26 mouse cellular contexts compared by ENCODE assay signal in the genomic region with DNA sequence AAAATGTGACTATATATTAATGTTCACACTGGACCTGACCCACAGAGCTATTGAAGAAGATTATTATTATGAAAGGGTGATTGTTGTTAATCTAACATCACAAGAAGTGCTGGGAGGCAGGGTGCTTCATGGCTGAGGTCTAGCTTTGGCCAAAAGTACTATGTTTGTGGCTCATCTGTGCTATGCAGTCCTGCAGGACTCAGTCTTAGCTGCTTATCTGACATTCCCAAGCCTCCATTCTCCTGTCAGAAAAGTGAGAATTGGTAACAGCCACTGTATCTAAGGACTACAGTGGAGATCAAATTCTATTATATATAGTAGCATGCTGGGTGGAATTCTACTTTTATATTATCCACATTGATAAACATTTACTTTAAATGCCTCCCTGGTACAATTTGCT. TPM values are rescaled to one million over a fixed set of nuclear protein-coding genes. Genes with fewer than 3 reads are reported as not detected.
DNase-seq lines count a peak whose midpoint lies in the region; ATAC-seq and TF ChIP-seq lines count a peak whose summit lies in the region.
"Had no signal": no experiment of that assay in that cellular context is flagged by ENCODE, and none has a peak within 500 bp of the region (broad histone marks: within the 10 kb centered on the region; RNA-seq: fewer than 3 reads in every experiment).

No protein-coding gene starts in this region.

- no peak for TF ChIP-seq RAD21 in MEL (IDR thresholded peaks at IDR 0.05; ENCODE audit: low read depth, low read length)

- H3K9ac ChIP-seq in intestine, embryonic 14.5 days (ENCODE audit: low read length), result no peak overlapping the region
- no peak overlapping the region for H3K9ac ChIP-seq in intestine, postnatal 0 days (ENCODE audit: low read depth, low read length)
- no peak overlapping the region for H3K9ac ChIP-seq in MEL (ENCODE audit: control insufficient read depth, low read depth, low read length, poor library complexity, severe bottlenecking)
- H3K9ac ChIP-seq in liver, embryonic 14.5 days (replicated peaks), result no peak overlapping the region
- no peak overlapping the region for H3K9ac ChIP-seq in liver, postnatal 0 days (replicated peaks)
- H3K9ac ChIP-seq in midbrain, embryonic 11.5 days (ENCODE audit: low read length), result no peak overlapping the region
- H3K9ac ChIP-seq: embryonic facial prominence, embryonic 12.5 days; embryonic facial prominence, embryonic 15.5 days; forebrain, postnatal 0 days; heart, embryonic 13.5 days; hindbrain, embryonic 14.5 days had no signal

- no peaks in the 10 kb centered on the region; the same call in 1 of the 2 replicates for H3K4me1 ChIP-seq in intestine, embryonic 14.5 days (replicated peaks; ENCODE audit: control insufficient read depth, insufficient read depth, low read length)
- H3K4me1 ChIP-seq in intestine, postnatal 0 days (replicated peaks; ENCODE audit: control insufficient read depth, insufficient read depth, low read length), result no peaks in the 10 kb centered on the region
- H3K4me1 ChIP-seq in MEL (ENCODE audit: control insufficient read depth in 1 of 2, insufficient read depth in 2 of 2, low read length in 2 of 2), result peaks cover 16 to 42% of the 10 kb centered on the region in 2 experiments
- H3K4me1 ChIP-seq in liver, embryonic 14.5 days (replicated peaks; ENCODE audit: control insufficient read depth in 2 of 2, insufficient read depth in 2 of 2, low read length in 1 of 2), result peaks cover 19 to 43% of the 10 kb centered on the region in 2 experiments
- H3K4me1 ChIP-seq in liver, postnatal 0 days (ENCODE audit: insufficient read depth), result peaks cover 2% of the 10 kb centered on the region; the same call in 1 of the 2 replicates
- no peaks in the 10 kb centered on the region for H3K4me1 ChIP-seq in midbrain, embryonic 11.5 days (ENCODE audit: control insufficient read depth, insufficient read depth, low read length)

- no peak for TF ChIP-seq POLR2A in MEL (IDR thresholded peaks at IDR 0.05; ENCODE audit: control insufficient read depth in 1 of 2, insufficient read depth in 1 of 2, low read depth in 1 of 2, low read length in 2 of 2, poor library complexity in 1 of 2)

- H3K36me3 ChIP-seq in intestine, embryonic 14.5 days (ENCODE audit: control insufficient read depth, insufficient read depth, low read length), result no peaks in the 10 kb centered on the region
- H3K36me3 ChIP-seq in intestine, postnatal 0 days (ENCODE audit: control insufficient read depth, insufficient read depth), result no peaks in the 10 kb centered on the region
- H3K36me3 ChIP-seq in MEL (ENCODE audit: control insufficient read depth in 1 of 2, insufficient read depth in 2 of 2, low read length in 2 of 2), result peaks cover 0 to 34% of the 10 kb centered on the region in 2 experiments; a peak in 2 of 4 replicates
- no peaks in the 10 kb centered on the region for H3K36me3 ChIP-seq in liver, embryonic 14.5 days (replicated peaks; ENCODE audit: control insufficient read depth, insufficient read depth, low read depth)
- H3K36me3 ChIP-seq in liver, postnatal 0 days (replicated peaks; ENCODE audit: insufficient read depth, low read length), result no peaks in the 10 kb centered on the region
- H3K36me3 ChIP-seq in midbrain, embryonic 11.5 days (ENCODE audit: control insufficient read depth, insufficient read depth, low read length), result no peaks in the 10 kb centered on the region
- H3K36me3 ChIP-seq: embryonic facial prominence, embryonic 12.5 days; embryonic facial prominence, embryonic 15.5 days; heart, embryonic 10.5 days; heart, embryonic 13.5 days had no signal

- no peaks in the 10 kb centered on the region for H3K27me3 ChIP-seq in intestine, embryonic 14.5 days (replicated peaks; ENCODE audit: control insufficient read depth, insufficient read depth, low read length)
- H3K27me3 ChIP-seq in intestine, postnatal 0 days (replicated peaks; ENCODE audit: control insufficient read depth, insufficient read depth, low read length), result no peaks in the 10 kb centered on the region
- no peaks in the 10 kb centered on the region for H3K27me3 ChIP-seq in MEL (ENCODE audit: control insufficient read depth in 1 of 2, insufficient read depth in 2 of 2, low read length in 2 of 2)
- H3K27me3 ChIP-seq in liver, embryonic 14.5 days (ENCODE audit: control insufficient read depth, insufficient read depth, low read length), result no peaks in the 10 kb centered on the region
- H3K27me3 ChIP-seq in liver, postnatal 0 days (ENCODE audit: insufficient read depth, low read length), result no peaks in the 10 kb centered on the region
- H3K27me3 ChIP-seq in midbrain, embryonic 11.5 days (ENCODE audit: control insufficient read depth, insufficient read depth, low read length), result no peaks in the 10 kb centered on the region; the same call in 1 of the 2 replicates
- H3K27me3 ChIP-seq: embryonic facial prominence, embryonic 12.5 days; embryonic facial prominence, embryonic 15.5 days had no signal

- DNase-seq in intestine, embryonic 14.5 days (ENCODE audit: low spot score), result peak; percentile 7
- peak; percentile 34 for DNase-seq in MEL (ENCODE audit: low read depth, low spot score)
- DNase-seq in liver, embryonic 14.5 days (ENCODE audit: low read depth in 3 of 3, low spot score in 3 of 3), result no peak
- DNase-seq in liver, postnatal 0 days, result no peak
- no peak for DNase-seq in midbrain, embryonic 11.5 days (ENCODE audit: low spot score, missing footprints)
- no peak for DNase-seq in yolk sac, embryonic 10.5 days (ENCODE audit: low spot score)
- no peak for DNase-seq in urinary bladder, adult 18-20 months (ENCODE audit: low spot score in 2 of 2)
- DNase-seq: adrenal gland, postnatal 10 days; adrenal gland, postnatal 36 days; cerebellum, adult 18-20 months; cerebellum, adult 9-11 months; cerebellum, postnatal 25 days; forebrain, postnatal 0 days; gastrocnemius, adult 2 months; gastrocnemius, postnatal 36 days; heart, adult 2 months; heart, postnatal 14 days; heart, postnatal 4 days had no signal

- H3K79me2 ChIP-seq in MEL (ENCODE audit: control insufficient read depth, insufficient read depth, low read length, poor library complexity), result no peaks in the 10 kb centered on the region

- no peak overlapping the region for H3K27ac ChIP-seq in intestine, embryonic 14.5 days (ENCODE audit: low read depth)
- no peak overlapping the region for H3K27ac ChIP-seq in intestine, postnatal 0 days (ENCODE audit: low read depth, low read length)
- H3K27ac ChIP-seq in MEL (ENCODE audit: control insufficient read depth, low read depth, low read length), result peak overlapping the region; percentile 24; the same call in 1 of the 2 replicates
- no peak overlapping the region for H3K27ac ChIP-seq in liver, embryonic 14.5 days
- no peak overlapping the region for H3K27ac ChIP-seq in liver, postnatal 0 days (ENCODE audit: low read depth)
- H3K27ac ChIP-seq in midbrain, embryonic 11.5 days (ENCODE audit: low read depth, low read length), result no peak overlapping the region
- H3K27ac ChIP-seq: embryonic facial prominence, embryonic 12.5 days; embryonic facial prominence, embryonic 15.5 days; gastrocnemius, adult 2 months; heart, adult 2 months; heart, embryonic 10.5 days; heart, embryonic 13.5 days; hindbrain, embryonic 14.5 days had no signal

- TF ChIP-seq CTCF in intestine, postnatal 0 days (IDR thresholded peaks at IDR 0.05; ENCODE audit: low read depth), result no peak
- TF ChIP-seq CTCF in MEL (IDR thresholded peaks at IDR 0.05 in 2 of 3, conservative IDR thresholded peaks at IDR 0.05 in 1 of 3; ENCODE audit: control insufficient read depth in 1 of 3, insufficient read depth in 1 of 3, low read depth in 2 of 3, low read length in 3 of 3, poor library complexity in 1 of 3, severe bottlenecking in 1 of 3), result no peak
- no peak for TF ChIP-seq CTCF in liver, embryonic 14.5 days (IDR thresholded peaks at IDR 0.05; ENCODE audit: low read depth)
- TF ChIP-seq CTCF in liver, postnatal 0 days (IDR thresholded peaks at IDR 0.05; ENCODE audit: low read depth), result no peak

- no peak for TF ChIP-seq EP300 in MEL (IDR thresholded peaks at IDR 0.05; ENCODE audit: low read depth in 1 of 2, low read length in 2 of 2)
- peak; percentile 8; the same call in 1 of the 2 replicates for TF ChIP-seq EP300 in liver, embryonic 14.5 days (IDR thresholded peaks at IDR 0.05; ENCODE audit: low read depth)
- TF ChIP-seq EP300 in liver, postnatal 0 days (IDR thresholded peaks at IDR 0.05; ENCODE audit: low read depth), result no peak

- no peak for ATAC-seq in intestine, embryonic 14.5 days (replicated peaks; ENCODE audit: low FRiP score, low TSS enrichment, low read depth)
- ATAC-seq in intestine, postnatal 0 days, result no peak
- peak; percentile 73; the same call in 1 of the 2 replicates for ATAC-seq in liver, embryonic 14.5 days (ENCODE audit: insufficient read depth)
- ATAC-seq in liver, postnatal 0 days, result peak; percentile 31; the same call in 1 of the 2 replicates
- no peak for ATAC-seq in midbrain, embryonic 11.5 days (ENCODE audit: low FRiP score)
- ATAC-seq: forebrain, embryonic 14.5 days; forebrain, postnatal 0 days; Patski had no signal

- H3K4me2 ChIP-seq in intestine, embryonic 14.5 days (ENCODE audit: low read length), result no peak overlapping the region
- H3K4me2 ChIP-seq in intestine, postnatal 0 days (replicated peaks; ENCODE audit: low read depth), result no peak overlapping the region
- peak overlapping the region; percentile 36 for H3K4me2 ChIP-seq in liver, embryonic 14.5 days (ENCODE audit: low read depth)
- no peak overlapping the region for H3K4me2 ChIP-seq in liver, postnatal 0 days (ENCODE audit: low read depth, low read length)
- no peak overlapping the region for H3K4me2 ChIP-seq in midbrain, embryonic 11.5 days
- H3K4me2 ChIP-seq: embryonic facial prominence, embryonic 12.5 days; embryonic facial prominence, embryonic 15.5 days; heart, embryonic 13.5 days; hindbrain, embryonic 14.5 days had no signal

- H3K4me3 ChIP-seq in intestine, embryonic 14.5 days (ENCODE audit: low read depth, low read length), result no peak overlapping the region
- no peak overlapping the region for H3K4me3 ChIP-seq in intestine, postnatal 0 days (ENCODE audit: low read depth, low read length)
- H3K4me3 ChIP-seq in MEL (ENCODE audit: control insufficient read depth in 1 of 2, insufficient read depth in 1 of 2, low read depth in 2 of 2, low read length in 2 of 2), result peak overlapping the region in 1 of 2 experiments; percentile 9; a peak in 2 of 4 replicates
- H3K4me3 ChIP-seq in liver, embryonic 14.5 days (ENCODE audit: insufficient read depth in 1 of 2, low read depth in 2 of 2, low read length in 2 of 2), result no peak overlapping the region
- H3K4me3 ChIP-seq in liver, postnatal 0 days (ENCODE audit: low read depth, low read length), result no peak overlapping the region
- no peak overlapping the region for H3K4me3 ChIP-seq in midbrain, embryonic 11.5 days (ENCODE audit: low read depth, low read length)
- H3K4me3 ChIP-seq: embryonic facial prominence, embryonic 12.5 days; embryonic facial prominence, embryonic 15.5 days; gastrocnemius, adult 2 months; heart, adult 2 months; heart, embryonic 10.5 days; heart, embryonic 13.5 days had no signal

- H3K9me3 ChIP-seq in intestine, embryonic 14.5 days (ENCODE audit: control insufficient read depth, low read length), result no peaks in the 10 kb centered on the region
- no peaks in the 10 kb centered on the region for H3K9me3 ChIP-seq in intestine, postnatal 0 days (ENCODE audit: control insufficient read depth)
- no peaks in the 10 kb centered on the region for H3K9me3 ChIP-seq in MEL (replicated peaks; ENCODE audit: insufficient read depth, low read length)
- H3K9me3 ChIP-seq in liver, embryonic 14.5 days (ENCODE audit: control insufficient read depth, low read length), result no peaks in the 10 kb centered on the region
- H3K9me3 ChIP-seq in liver, postnatal 0 days (ENCODE audit: low read length), result no peaks in the 10 kb centered on the region
- no peaks in the 10 kb centered on the region for H3K9me3 ChIP-seq in midbrain, embryonic 11.5 days (ENCODE audit: control insufficient read depth, low read length)
- H3K9me3 ChIP-seq: embryonic facial prominence, embryonic 12.5 days; embryonic facial prominence, embryonic 15.5 days; heart, embryonic 10.5 days; heart, embryonic 13.5 days had no signal

RNA-seq across cellular contexts. Expression of gene Fli1, which starts 16.8 kb away (rescaled TPM):
- 14.8 and 15.0 TPM in 2 replicates for polyA plus RNA-seq in intestine, embryonic 14.5 days (2014; fragmentation: Nextera tagmentation; extraction: Ambion mirVana)
- 6.0 and 6.1 TPM in 2 replicates for polyA plus RNA-seq in intestine, postnatal 0 days (2015; fragmentation: Nextera tagmentation; extraction: Ambion mirVana)
- 22.1 and 24.3 TPM in 2 replicates for total RNA-seq in MEL (2012; rRNA removed)
- 100 to 1,000 TPM in 1 of 2 experiments, 10 to 100 TPM in 1; 13.8 to 171 TPM for polyA plus RNA-seq in MEL (2012; ENCODE audit: insufficient read depth in 1 of 2, insufficient read length in 2 of 2, low read depth in 1 of 2, low replicate concordance in 2 of 2, missing spikeins in 1 of 2)
- polyA plus RNA-seq in liver, embryonic 14.5 days (2012; rRNA removed), result 2.0 and 2.5 TPM in 2 replicates
- polyA plus RNA-seq in liver, embryonic 14.5 days (2014; fragmentation: Nextera tagmentation; extraction: Ambion mirVana), result 6.2 and 6.9 TPM in 2 replicates
- 9.4 and 11.5 TPM in 2 replicates for polyA plus RNA-seq in liver, postnatal 0 days (2015; fragmentation: Nextera tagmentation; extraction: Ambion mirVana)
- polyA plus RNA-seq in midbrain, embryonic 11.5 days (2014; fragmentation: Nextera tagmentation; extraction: Ambion mirVana), result 12.6 and 12.8 TPM in 2 replicates

Comparison
In these comparisons a context has a peak if more than half of its experiments do, and no peak if none do; other contexts are left out.
1. ATAC-seq: peak in liver, embryonic 14.5 days (single experiment) and liver, postnatal 0 days (single experiment); none in intestine, embryonic 14.5 days (single experiment), intestine, postnatal 0 days (single experiment) and midbrain, embryonic 11.5 days (single experiment).
2. DNase-seq: peak in intestine, embryonic 14.5 days (single experiment) and MEL (single experiment); none in liver, embryonic 14.5 days (0 of 3), liver, postnatal 0 days (single experiment), midbrain, embryonic 11.5 days (single experiment), yolk sac, embryonic 10.5 days (single experiment) and urinary bladder, adult 18-20 months (0 of 2).